Mouse (Mus musculus) forebrain, embryonic 16.5 days (tissue): ENCODE data around the gene Ubash3a. TPM values are rescaled to one million over a fixed set of nuclear protein-coding genes. Genes with fewer than 3 reads are reported as not detected.

Experiments used
- ATAC-seq: fragments of 200-750 bp; cut with Nextera tagmentation; 2 replicates; pipeline ENCODE4 v1.8.0; 2017; ENCODE audit warnings: mild to moderate bottlenecking, moderate library complexity
- H3K27ac ChIP-seq: fragments of 300-500 bp; sonication (generic); 2 replicates; pipeline ENCODE4 v1.5.1; 2014; ENCODE audit warnings: low read length, control low read depth
- H3K27me3 ChIP-seq: fragments of 300-500 bp; sonication (generic); replicated peaks from 2 replicates; pipeline ENCODE4 v1.6.1; 2014; ENCODE audit warnings: low read length; ENCODE audit not compliant: control insufficient read depth, insufficient read depth
- H3K36me3 ChIP-seq: fragments of 300-500 bp; sonication (generic); 2 replicates; pipeline ENCODE4 v1.6.1; 2014; ENCODE audit not compliant: control insufficient read depth, insufficient read depth
- H3K4me1 ChIP-seq: fragments of 300-500 bp; sonication (generic); replicated peaks from 2 replicates; pipeline ENCODE4 v1.6.1; 2014; ENCODE audit warnings: low read length; ENCODE audit not compliant: control insufficient read depth, insufficient read depth
- H3K4me2 ChIP-seq: fragments of 300-500 bp; sonication (generic); 2 replicates; pipeline ENCODE4 v1.6.1; 2014; ENCODE audit warnings: mild to moderate bottlenecking, low read length, control low read depth
- H3K4me3 ChIP-seq: fragments of 300-500 bp; sonication (generic); replicated peaks from 2 replicates; pipeline ENCODE4 v1.5.1; 2014; ENCODE audit warnings: mild to moderate bottlenecking, low read length, control low read depth
- H3K9ac ChIP-seq: fragments of 300-500 bp; sonication (generic); replicated peaks from 2 replicates; pipeline ENCODE4 v1.6.1; 2014; ENCODE audit warnings: low read depth, low read length, control low read depth
- H3K9me3 ChIP-seq: fragments of 300-500 bp; sonication (generic); 2 replicates; pipeline ENCODE4 v1.6.1; 2016; ENCODE audit warnings: low read length; ENCODE audit not compliant: control insufficient read depth
- WGBS: fragments of 180-500 bp; shearing (Covaris S2); extraction: QIAGEN DNeasy Blood & Tissue Kit; methylation state at CpG from one replicate; pipeline ENCODE4 v1.1.7; 2014; 5-methylcytosine and 5-hydroxymethylcytosine counted together
- polyA plus RNA-seq: library from polyadenylated mRNA; unstranded; fragments of >200 nt; fragmentation: Nextera tagmentation; extraction: Ambion mirVana; gene quantifications from 2 replicates; pipeline ENCODE4 v1.2.1, GENCODE M21; 2015

Gene Ubash3a
- polyA plus RNA-seq, 1 experiment from 2014 or later: not detected

GRCm38 (mm10) chr17:31208654-31209053 lies 981 bp downstream of the Ubash3a start:
- H3K4me2 ChIP-seq: no peak overlapping the region
- no peaks in the 10 kb centered on the region for H3K9me3 ChIP-seq
- H3K36me3 ChIP-seq: no peaks in the 10 kb centered on the region
- no peak overlapping the region for H3K4me3 ChIP-seq
- WGBS: 92% methylated on average over 8 of the region's 8 CpGs
- no peak overlapping the region for H3K27ac ChIP-seq
- H3K9ac ChIP-seq: no peak overlapping the region
- no peaks in the 10 kb centered on the region for H3K4me1 ChIP-seq
- ATAC-seq: no peak
- H3K27me3 ChIP-seq: no peaks in the 10 kb centered on the region

GRCm38 (mm10) chr17:31209376-31209930 lies 1.8 kb downstream of the Ubash3a start:
- WGBS: 95% methylated on average over 11 of the region's 11 CpGs
- no peak overlapping the region for H3K27ac ChIP-seq

GRCm38 (mm10) chr17:31210299-31210698 lies 2.6 kb downstream of the Ubash3a start:
- Histone ChIP-seq H3K36me3 (no peaks in the 10 kb centered on the region), H3K9ac (no peak overlapping the region), H3K4me1 (no peaks in the 10 kb centered on the region), H3K27ac (no peak overlapping the region), H3K4me3 (no peak overlapping the region), H3K4me2 (no peak overlapping the region), H3K27me3 (no peaks in the 10 kb centered on the region), H3K9me3 (no peaks in the 10 kb centered on the region)
- 88% methylated on average over 7 of the region's 7 CpGs for WGBS
- no peak for ATAC-seq

More at GRCm38 (mm10) chr17:31209376-31209930, 1.8 kb downstream of the Ubash3a start:
- no peaks in the 10 kb centered on the region for H3K9me3 ChIP-seq
- no peak for ATAC-seq
- H3K4me3 ChIP-seq: no peak overlapping the region
- no peaks in the 10 kb centered on the region for H3K4me1 ChIP-seq
- no peaks in the 10 kb centered on the region for H3K27me3 ChIP-seq
- no peak overlapping the region for H3K9ac ChIP-seq
- H3K4me2 ChIP-seq: no peak overlapping the region
- H3K36me3 ChIP-seq: no peaks in the 10 kb centered on the region

- no peak for ATAC-seq
- H3K4me2 ChIP-seq: no peak overlapping the region
- H3K9ac ChIP-seq: no peak overlapping the region
- WGBS: 85% methylated on average over 6 of the region's 6 CpGs
- no peak overlapping the region for H3K4me3 ChIP-seq
- no peaks in the 10 kb centered on the region for H3K27me3 ChIP-seq
- no peak overlapping the region for H3K27ac ChIP-seq
- H3K9me3 ChIP-seq: no peaks in the 10 kb centered on the region
- H3K36me3 ChIP-seq: no peaks in the 10 kb centered on the region
- peaks cover 3% of the 10 kb centered on the region; the same call in 1 of the 2 replicates for H3K4me1 ChIP-seq
Measured at GRCm38 (mm10) chr17:31211881-31212280, 4.2 kb downstream of the Ubash3a start.

GRCm38 (mm10) chr17:31216068-31216955 lies 8.6 kb downstream of the Ubash3a start:
- no peaks in the 10 kb centered on the region for H3K27me3 ChIP-seq
- no peak overlapping the region for H3K9ac ChIP-seq
- no peak overlapping the region for H3K27ac ChIP-seq
- no peak overlapping the region for H3K4me3 ChIP-seq
- peaks cover 3% of the 10 kb centered on the region; the same call in 1 of the 2 replicates for H3K4me1 ChIP-seq
- no peaks in the 10 kb centered on the region for H3K36me3 ChIP-seq
- no peak overlapping the region for H3K4me2 ChIP-seq
- no peaks in the 10 kb centered on the region for H3K9me3 ChIP-seq
- WGBS: 44% methylated on average over 5 of the region's 5 CpGs
- ATAC-seq: no peak

- H3K4me1 ChIP-seq: no peaks in the 10 kb centered on the region
- no peaks in the 10 kb centered on the region for H3K27me3 ChIP-seq
- ATAC-seq: no peak
- WGBS: 82% methylated on average over 4 of the region's 4 CpGs
- no peaks in the 10 kb centered on the region for H3K36me3 ChIP-seq
- H3K27ac ChIP-seq: no peak overlapping the region
- no peak overlapping the region for H3K4me2 ChIP-seq
- no peaks in the 10 kb centered on the region for H3K9me3 ChIP-seq
- H3K9ac ChIP-seq: no peak overlapping the region
- H3K4me3 ChIP-seq: no peak overlapping the region
Measured at GRCm38 (mm10) chr17:31222810-31223310, 15.2 kb downstream of the Ubash3a start.

GRCm38 (mm10) chr17:31223835-31224234 lies 16.2 kb downstream of the Ubash3a start:
- H3K27ac ChIP-seq: no peak overlapping the region
- H3K4me3 ChIP-seq: no peak overlapping the region
- no peaks in the 10 kb centered on the region for H3K4me1 ChIP-seq
- H3K27me3 ChIP-seq: no peaks in the 10 kb centered on the region
- no peaks in the 10 kb centered on the region for H3K36me3 ChIP-seq
- no peak for ATAC-seq
- H3K9ac ChIP-seq: no peak overlapping the region
- no peak overlapping the region for H3K4me2 ChIP-seq
- WGBS: 75% methylated on average over 7 of the region's 7 CpGs
- H3K9me3 ChIP-seq: no peaks in the 10 kb centered on the region

- H3K9me3 ChIP-seq: no peaks in the 10 kb centered on the region
- no peaks in the 10 kb centered on the region for H3K4me1 ChIP-seq
- H3K4me2 ChIP-seq: no peak overlapping the region
- H3K36me3 ChIP-seq: no peaks in the 10 kb centered on the region
- no peak overlapping the region for H3K4me3 ChIP-seq
- no peak overlapping the region for H3K9ac ChIP-seq
- H3K27ac ChIP-seq: no peak overlapping the region
- WGBS: 88% methylated on average over 8 of the region's 8 CpGs
- ATAC-seq: no peak
- no peaks in the 10 kb centered on the region for H3K27me3 ChIP-seq
Measured at GRCm38 (mm10) chr17:31224591-31224990, 16.9 kb downstream of the Ubash3a start.

- Histone ChIP-seq H3K4me3 (no peak overlapping the region), H3K9me3 (no peaks in the 10 kb centered on the region), H3K36me3 (no peaks in the 10 kb centered on the region), H3K9ac (no peak overlapping the region), H3K27ac (no peak overlapping the region), H3K4me1 (no peaks in the 10 kb centered on the region), H3K4me2 (no peak overlapping the region), H3K27me3 (no peaks in the 10 kb centered on the region)
- WGBS: 94% methylated on average over 3 of the region's 3 CpGs
- ATAC-seq: no peak
Measured at GRCm38 (mm10) chr17:31226368-31226767, 18.7 kb downstream of the Ubash3a start.
